Mouse (Mus musculus) testis, postnatal 10 days (tissue): ENCODE data around the gene Sorcs2.
A peak's percentile ranks its signal among the peaks of the same experiment; 100 is the strongest.

ENCODE experiments used
- DNase-seq: peaks from one replicate; pipeline ENCODE4 v3.0.0; 2021; ENCODE audit warnings: low spot score

The Sorcs2 gene

GRCm38 (mm10) chr5:36397837-36398282 lies at the start of gene Sorcs2:
Gene Sorcs2, minus strand, starts transcription at chr5:36398139.
- DNase-seq, result peak; percentile 92

GRCm38 (mm10) chr5:36446166-36446890 lies 48.4 kb upstream of the Sorcs2 start:
- no peak for DNase-seq

GRCm38 (mm10) chr5:36445028-36445427 lies 47.1 kb upstream of the Sorcs2 start:
- no peak for DNase-seq

GRCm38 (mm10) chr5:36444611-36445010 lies 46.7 kb upstream of the Sorcs2 start:
- no peak for DNase-seq

GRCm38 (mm10) chr5:36440741-36441140 lies 42.8 kb upstream of the Sorcs2 start:
- DNase-seq, result no peak

GRCm38 (mm10) chr5:36436858-36437257 lies 38.9 kb upstream of the Sorcs2 start:
- DNase-seq, result no peak

GRCm38 (mm10) chr5:36434398-36434967 lies 36.5 kb upstream of the Sorcs2 start:
- DNase-seq, result no peak

GRCm38 (mm10) chr5:36431711-36432110 lies 33.8 kb upstream of the Sorcs2 start:
- no peak for DNase-seq

- DNase-seq, result no peak
Measured at GRCm38 (mm10) chr5:36429551-36429950, 31.6 kb upstream of the Sorcs2 start.

GRCm38 (mm10) chr5:36427831-36428230 lies 29.9 kb upstream of the Sorcs2 start:
- DNase-seq, result no peak

GRCm38 (mm10) chr5:36426404-36426803 lies 28.5 kb upstream of the Sorcs2 start:
- no peak for DNase-seq

- no peak for DNase-seq
Measured at GRCm38 (mm10) chr5:36424676-36425075, 26.7 kb upstream of the Sorcs2 start.

- no peak for DNase-seq
Measured at GRCm38 (mm10) chr5:36422689-36423088, 24.8 kb upstream of the Sorcs2 start.

- DNase-seq, result no peak
Measured at GRCm38 (mm10) chr5:36419861-36420260, 21.9 kb upstream of the Sorcs2 start.

GRCm38 (mm10) chr5:36414712-36415331 lies 16.9 kb upstream of the Sorcs2 start:
- DNase-seq, result no peak

- peak; percentile 77 for DNase-seq
Measured at GRCm38 (mm10) chr5:36398463-36399364, 775 bp upstream of the Sorcs2 start.

- peak; percentile 58 for DNase-seq
Measured at GRCm38 (mm10) chr5:36397384-36397759, 567 bp downstream of the Sorcs2 start.

- DNase-seq, result no peak
Measured at GRCm38 (mm10) chr5:36396491-36397383, 1.2 kb downstream of the Sorcs2 start.

GRCm38 (mm10) chr5:36396011-36396410 lies 1.9 kb downstream of the Sorcs2 start:
- DNase-seq, result peak; percentile 92

- no peak for DNase-seq
Measured at GRCm38 (mm10) chr5:36394840-36395515, 3.0 kb downstream of the Sorcs2 start.

GRCm38 (mm10) chr5:36391751-36392150 lies 6.2 kb downstream of the Sorcs2 start:
- no peak for DNase-seq
